Mouse (Mus musculus) left cerebral cortex, postnatal 14 days (tissue): Measurements from ENCODE around the gene Gstp2. TPM values are rescaled to one million over a fixed set of nuclear protein-coding genes. Genes with fewer than 3 reads are reported as not detected.
"Not testable (repeated sequence)": the region's sequence is repeated elsewhere in the genome, so short reads cannot be mapped to it uniquely, and the experiment has no call there.

Experiments
- DNase-seq, 2 experiments: peaks; one replicate each; pipeline ENCODE4 v3.0.0; 2021 to 2022; ENCODE audit warnings: low spot score in 2 of 2, mixed read lengths in 1 of 2
- intact Hi-C: fragments of 180-260 bp; cut with DNase I; formaldehyde crosslinking; loops from one replicate; pipeline ENCODE4 v1.15.1; 2025
- total RNA-seq, 2 experiments: library from RNA; stranded (reverse); gene quantifications; 2 replicates each; pipeline ENCODE4 v1.2.3; 2021

The Gstp2 gene
- total RNA-seq, 2 experiments from 2014 or later: 22.3 to 24.3 TPM

- no peak for DNase-seq
- intact Hi-C loops: no loop called here
Measured at GRCm38 (mm10) chr19:4055216-4055946, 9.6 kb upstream of the Gstp2 start.

- DNase-seq: no peak
- intact Hi-C loops: loop anchor here (5.0 kb wide), 1 partner anchor 33 kb away; no protein-coding TSS in a partner anchor
Measured at GRCm38 (mm10) chr19:4054613-4055012, 8.8 kb upstream of the Gstp2 start.

- no peak for DNase-seq
- intact Hi-C loops: loop anchor here (5.0 kb wide), 1 partner anchor 35 kb away; no protein-coding TSS in a partner anchor
Measured at GRCm38 (mm10) chr19:4052516-4053030, 6.8 kb upstream of the Gstp2 start.

GRCm38 (mm10) chr19:4051741-4052515, 6.1 kb upstream of the Gstp2 start:
- intact Hi-C loops: loop anchor here (5.0 kb wide), 1 partner anchor 35 kb away; no protein-coding TSS in a partner anchor
- peak in 1 of 2 experiments; percentile 59 for DNase-seq

- DNase-seq: no peak
- intact Hi-C loops: loop anchor here (5.0 kb wide), 1 partner anchor 36 kb away; no protein-coding TSS in a partner anchor
Measured at GRCm38 (mm10) chr19:4051016-4051415, 5.2 kb upstream of the Gstp2 start.

- not testable (repeated sequence) for DNase-seq
- intact Hi-C loops: loop anchor here (5.0 kb wide), 1 partner anchor 48 kb away; the partner anchor contains the start of genes Cdk2ap2 and Pitpnm1
Measured at GRCm38 (mm10) chr19:4049069-4049468, 3.2 kb upstream of the Gstp2 start.

- peak; percentile 73 to 80 for DNase-seq
- intact Hi-C loops: loop anchor here (1.0 to 5.0 kb wide), 2 partner anchors 29 to 49 kb away; partner anchors contain the start of genes Cdk2ap2 and Pitpnm1
Measured at GRCm38 (mm10) chr19:4047859-4048258, 2.0 kb upstream of the Gstp2 start.

GRCm38 (mm10) chr19:4046866-4047254, 1.0 kb upstream of the Gstp2 start:
- intact Hi-C loops: loop anchor here (1.0 to 5.0 kb wide), 2 partner anchors 28 to 50 kb away; partner anchors contain the start of genes Cdk2ap2 and Pitpnm1
- DNase-seq: no peak

GRCm38 (mm10) chr19:4044109-4044508, 1.7 kb downstream of the Gstp2 start:
- intact Hi-C loops, DNase-seq: not testable (repeated sequence)

GRCm38 (mm10) chr19:4042124-4042523, 3.7 kb downstream of the Gstp2 start:
- no peak for DNase-seq
- intact Hi-C loops: no loop called here

GRCm38 (mm10) chr19:4041500-4041899, 4.3 kb downstream of the Gstp2 start:
- DNase-seq, intact Hi-C loops: not testable (repeated sequence)

GRCm38 (mm10) chr19:4040941-4041340, 4.9 kb downstream of the Gstp2 start:
- DNase-seq, intact Hi-C loops: not testable (repeated sequence)

GRCm38 (mm10) chr19:4037788-4038232, 8.0 kb downstream of the Gstp2 start, which contains the start of gene Gstp1:
Gene Gstp1, minus strand, starts transcription at chr19:4037985.
- peak; percentile 80 to 87 for DNase-seq
- intact Hi-C loops: no loop called here

- intact Hi-C loops, DNase-seq: not testable (repeated sequence)
Measured at GRCm38 (mm10) chr19:4037154-4037787, 8.6 kb downstream of the Gstp2 start.

GRCm38 (mm10) chr19:4036327-4037045, 9.3 kb downstream of the Gstp2 start:
- intact Hi-C loops: no loop called here
- DNase-seq: no peak

GRCm38 (mm10) chr19:4033742-4034141, 12.1 kb downstream of the Gstp2 start:
- intact Hi-C loops: no loop called here
- DNase-seq: no peak

- no peak for DNase-seq
- intact Hi-C loops: no loop called here
Measured at GRCm38 (mm10) chr19:4033298-4033697, 12.5 kb downstream of the Gstp2 start.

GRCm38 (mm10) chr19:4032668-4033067, 13.2 kb downstream of the Gstp2 start:
- DNase-seq: no peak
- intact Hi-C loops: no loop called here

- intact Hi-C loops: no loop called here
- no peak for DNase-seq
Measured at GRCm38 (mm10) chr19:4027576-4027975, 18.2 kb downstream of the Gstp2 start.
